Mouse (Mus musculus) ES-E14 (cell line): ENCODE results near the gene Rgmb. TPM values are rescaled to one million over a fixed set of nuclear protein-coding genes. Genes with fewer than 3 reads are reported as not detected.

Experiments used
- DNase-seq: peaks from one replicate; pipeline ENCODE4 v3.0.0-alpha.2; 2013; ENCODE audit warnings: low read depth, low spot score
- H3K27ac ChIP-seq: 2 replicates; pipeline ENCODE4 v1.5.1; 2012; ENCODE audit warnings: low read depth, mild to moderate bottlenecking, low read length, moderate library complexity, mixed read lengths; ENCODE audit not compliant: poor library complexity, insufficient read depth, severe bottlenecking
- H3K36me3 ChIP-seq: 2 replicates; pipeline ENCODE4 v1.6.1; 2012; ENCODE audit warnings: mild to moderate bottlenecking, low read length, moderate library complexity, mixed read lengths; ENCODE audit not compliant: control insufficient read depth, poor library complexity, insufficient read depth, severe bottlenecking
- H3K4me1 ChIP-seq, 2 experiments: fragments of 150-350 bp in 1 of 2; sonication (generic) in 1 of 2; 2 replicates each; pipeline ENCODE4 v1.6.1; 2012; ENCODE audit warnings: low read length in 2 of 2, mild to moderate bottlenecking in 1 of 2, mixed read lengths in 1 of 2; ENCODE audit not compliant: control insufficient read depth in 2 of 2, insufficient read depth in 2 of 2, poor library complexity in 1 of 2
- H3K4me3 ChIP-seq, 2 experiments: fragments of 150-350 bp in 1 of 2; sonication (generic) in 1 of 2; 2 replicates each; pipeline ENCODE4 v1.5.1; 2012; ENCODE audit warnings: low read length in 2 of 2, low read depth in 1 of 2, mild to moderate bottlenecking in 1 of 2, mixed read lengths in 1 of 2; ENCODE audit not compliant: insufficient read depth in 1 of 2, poor library complexity in 1 of 2, severe bottlenecking in 1 of 2
- H3K9ac ChIP-seq: 2 replicates; pipeline ENCODE4 v1.6.1; 2012; ENCODE audit warnings: low read depth, mild to moderate bottlenecking, low read length, mixed read lengths; ENCODE audit not compliant: poor library complexity, insufficient read depth, severe bottlenecking
- H3K9me3 ChIP-seq: fragments of 150-350 bp; sonication (generic); 2 replicates; pipeline ENCODE4 v1.6.1; 2012; ENCODE audit warnings: low read depth, mild to moderate bottlenecking, low read length; ENCODE audit not compliant: control insufficient read depth, insufficient read depth
- CHD2 ChIP-seq: IDR thresholded peaks from 2 replicates; pipeline ENCODE4 v1.6.1; 2014; ENCODE audit warnings: mild to moderate bottlenecking, low read depth, low read length, inconsistent platforms
- HCFC1 ChIP-seq: IDR thresholded peaks from 2 replicates; pipeline ENCODE4 v1.6.1; 2012; ENCODE audit warnings: low read length, inconsistent platforms, borderline replicate concordance; ENCODE audit not compliant: insufficient read depth
- MAFK ChIP-seq: IDR thresholded peaks from 2 replicates; pipeline ENCODE4 v1.6.1; 2014; ENCODE audit warnings: mild to moderate bottlenecking, low read depth, low read length, inconsistent platforms; ENCODE audit not compliant: insufficient read depth
- ZC3H11A ChIP-seq: IDR thresholded peaks from 2 replicates; pipeline ENCODE4 v1.6.1; 2012; ENCODE audit warnings: low read depth, mild to moderate bottlenecking, inconsistent platforms, low read length, borderline replicate concordance
- ZNF384 ChIP-seq: IDR thresholded peaks from 2 replicates; pipeline ENCODE4 v1.6.1; 2012; ENCODE audit warnings: low read depth, low read length, inconsistent platforms
- in situ Hi-C, 2 experiments: fragments of 600-800 bp; cut with MboI; formaldehyde crosslinking; loops; one replicate each; pipeline ENCODE4 v1.15.1; 2025; ENCODE audit warnings: low sequenced_read_pairs in 2 of 2, inconsistent platforms in 1 of 2; ENCODE audit not compliant: unreplicated experiment in 2 of 2
- total RNA-seq: library from RNA; depleted of rRNA; stranded (reverse); fragments of 300-350 nt; gene quantifications from 2 replicates; pipeline ENCODE4 v1.2.3, GENCODE M21; 2012

Gene Rgmb
- total RNA-seq, 1 experiment, result 7.2 TPM

DNA sequence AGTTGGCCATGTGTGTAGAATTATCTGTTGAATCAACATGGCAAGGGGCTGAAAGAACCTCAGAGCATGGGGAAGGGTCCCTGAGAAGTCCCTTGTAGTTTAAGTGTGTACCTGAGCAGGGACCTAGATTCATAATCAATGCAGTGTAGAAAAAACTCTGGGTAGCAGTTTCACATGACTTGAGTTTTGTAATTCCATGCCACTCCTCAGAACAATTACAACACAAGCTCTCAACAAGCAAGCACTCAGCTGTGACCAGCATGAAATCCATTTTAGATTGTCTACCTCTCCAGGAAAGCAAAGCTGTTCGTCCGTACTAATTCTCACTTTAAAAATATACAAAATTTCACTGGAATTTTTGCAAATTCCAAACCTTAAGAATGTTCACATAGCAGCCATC is 20.9 kb downstream of the Rgmb start:
- Histone ChIP-seq H3K4me3 (no peak overlapping the region), H3K9me3 (no peaks in the 10 kb centered on the region), H3K36me3 (peaks cover 7% of the 10 kb centered on the region), H3K4me1 (0 out of 4 replicates have a peak, but pooled peaks cover 0 to 2% of the 10 kb centered on the region in 2 experiments), H3K9ac (no peak overlapping the region), H3K27ac (no peak overlapping the region)
- no peak for TF ChIP-seq ZC3H11A
- TF ChIP-seq ZNF384, result no peak
- TF ChIP-seq MAFK, result no peak
- DNase-seq, result no peak
- in situ Hi-C loops, result no loop called here

DNA sequence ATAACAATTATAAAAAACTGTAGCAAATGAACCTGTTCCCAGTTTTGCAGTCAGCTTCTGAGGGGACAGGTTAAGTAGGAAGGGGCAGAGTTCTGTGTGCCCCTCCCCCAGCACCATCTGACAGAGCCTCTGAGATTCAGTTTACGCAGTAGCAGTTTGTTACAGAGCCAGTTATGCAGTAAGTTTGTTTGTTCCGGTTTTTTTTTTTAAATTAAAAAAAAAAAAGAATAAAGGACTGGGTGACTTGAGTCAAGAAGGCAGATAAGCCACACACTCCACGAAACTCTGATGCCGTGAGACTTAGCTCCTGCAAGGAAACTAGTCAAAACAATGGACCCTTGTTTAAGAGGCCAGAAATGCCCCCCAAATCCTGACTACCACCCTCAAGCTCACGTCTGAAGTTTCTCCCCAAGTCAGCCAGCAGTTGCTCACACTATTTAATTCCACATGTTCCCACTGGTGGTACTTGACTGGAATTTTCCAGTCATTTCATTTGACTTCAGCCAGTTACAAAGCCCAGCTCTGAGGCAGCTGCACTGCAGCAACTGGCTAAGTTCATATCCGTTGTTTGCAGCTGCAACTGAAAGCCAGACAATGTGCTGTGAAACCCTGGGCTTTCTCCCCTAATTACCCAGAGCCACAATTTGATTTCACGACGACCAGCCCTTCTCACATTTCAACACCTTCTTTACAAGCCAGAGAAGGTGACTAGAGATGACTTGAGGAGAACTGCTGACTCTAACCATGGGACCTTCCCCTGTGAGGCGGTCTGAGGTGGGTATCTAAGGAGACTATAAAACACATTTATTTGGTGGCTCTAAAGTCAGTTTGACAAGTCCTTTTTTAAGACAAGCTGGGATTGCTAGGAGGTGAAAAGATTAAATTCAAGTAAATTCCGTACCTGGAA is 22.1 kb downstream of the Rgmb start:
- in situ Hi-C loops, result no loop called here
- TF ChIP-seq ZC3H11A, result no peak
- TF ChIP-seq CHD2, result no peak
- no peak for TF ChIP-seq MAFK
- TF ChIP-seq HCFC1, result no peak
- TF ChIP-seq ZNF384, result no peak
- DNase-seq, result no peak
- H3K36me3 ChIP-seq, result peaks cover 7% of the 10 kb centered on the region
- H3K9me3 ChIP-seq, result no peaks in the 10 kb centered on the region
- H3K4me3 ChIP-seq, result no peak overlapping the region
- no peak overlapping the region for H3K9ac ChIP-seq
- H3K4me1 ChIP-seq, result 0 out of 4 replicates have a peak, but pooled peaks cover 0 to 2% of the 10 kb centered on the region in 2 experiments
- H3K27ac ChIP-seq, result no peak overlapping the region

DNA sequence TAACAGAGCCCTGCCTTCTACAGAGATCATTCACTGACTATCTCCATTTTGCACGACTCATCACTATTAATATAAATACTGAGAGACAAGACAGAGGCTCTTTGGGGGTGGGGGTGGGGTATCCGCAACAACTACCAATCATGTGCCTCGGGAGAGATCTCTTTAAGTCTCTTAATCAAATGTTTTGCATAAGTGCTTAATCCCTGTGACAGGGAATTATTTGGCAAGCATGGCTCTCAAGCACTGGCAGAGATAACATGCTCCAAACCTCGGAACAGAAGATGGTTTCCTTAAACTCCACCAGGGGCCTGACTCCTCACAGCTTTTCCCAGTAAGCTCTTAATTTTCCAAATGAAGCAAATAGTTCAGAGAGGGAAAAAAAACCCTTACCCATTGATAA is 22.8 kb downstream of the Rgmb start:
- H3K4me1 ChIP-seq, result 0 out of 4 replicates have a peak, but pooled peaks cover 0 to 2% of the 10 kb centered on the region in 2 experiments
- H3K4me3 ChIP-seq, result no peak overlapping the region
- DNase-seq, result no peak
- in situ Hi-C loops, result no loop called here
- H3K27ac ChIP-seq, result no peak overlapping the region
- no peak overlapping the region for H3K9ac ChIP-seq
- TF ChIP-seq MAFK (no peak), CHD2 (no peak), HCFC1 (no peak), ZC3H11A (no peak), ZNF384 (no peak)
- H3K36me3 ChIP-seq, result peaks cover 7% of the 10 kb centered on the region
- H3K9me3 ChIP-seq, result no peaks in the 10 kb centered on the region

DNA sequence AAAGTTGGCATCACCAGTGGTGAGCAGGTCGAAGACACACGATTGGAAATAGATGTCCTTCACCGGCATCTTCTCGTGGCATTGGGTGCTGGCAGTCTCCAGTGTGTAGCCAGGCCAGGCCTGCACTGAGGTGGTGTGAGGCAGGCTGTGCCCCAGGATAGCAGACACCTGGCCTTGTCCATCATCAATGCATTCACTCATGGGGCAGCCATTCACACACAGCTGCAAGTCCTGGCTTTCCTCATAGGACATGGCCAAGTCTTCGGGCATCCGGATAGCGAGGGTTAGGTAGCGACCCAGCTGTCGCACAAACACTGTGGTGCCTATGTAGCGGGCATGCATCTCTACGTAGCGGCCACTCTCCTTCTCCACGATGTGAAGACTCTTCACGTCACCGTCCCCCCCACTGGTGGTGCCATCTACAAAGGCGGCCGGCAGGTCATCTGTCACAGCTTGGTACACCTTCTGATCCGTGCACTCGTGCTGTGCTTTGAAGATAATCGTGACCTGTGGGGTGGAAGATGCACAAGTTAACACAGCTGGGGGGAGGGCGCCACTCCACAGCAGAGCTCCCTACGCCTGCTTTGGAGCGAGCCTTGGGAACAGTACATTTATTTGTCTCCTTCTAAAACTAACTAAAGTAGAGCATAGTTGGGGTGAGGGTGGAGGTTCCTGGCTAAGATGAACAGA is 23.4 kb downstream of the Rgmb start:
- H3K36me3 ChIP-seq, result peaks cover 7% of the 10 kb centered on the region
- in situ Hi-C loops, result no loop called here
- TF ChIP-seq ZC3H11A (no peak), MAFK (no peak), CHD2 (no peak), ZNF384 (no peak)
- H3K9ac ChIP-seq, result no peak overlapping the region
- no peaks in the 10 kb centered on the region for H3K9me3 ChIP-seq
- H3K4me3 ChIP-seq, result no peak overlapping the region
- no peak overlapping the region for H3K27ac ChIP-seq
- H3K4me1 ChIP-seq, result 0 out of 4 replicates have a peak, but pooled peaks cover 0 to 2% of the 10 kb centered on the region in 2 experiments
- no peak for DNase-seq
